Mouse (Mus musculus): ENCODE data around the gene Parp8. TPM values are rescaled to one million over a fixed set of nuclear protein-coding genes. Genes with fewer than 3 reads are reported as not detected.

Gene Parp8
- 0.92 and 1.3 TPM in 2 replicates for polyA plus RNA-seq (2012; rRNA removed)

DNA sequence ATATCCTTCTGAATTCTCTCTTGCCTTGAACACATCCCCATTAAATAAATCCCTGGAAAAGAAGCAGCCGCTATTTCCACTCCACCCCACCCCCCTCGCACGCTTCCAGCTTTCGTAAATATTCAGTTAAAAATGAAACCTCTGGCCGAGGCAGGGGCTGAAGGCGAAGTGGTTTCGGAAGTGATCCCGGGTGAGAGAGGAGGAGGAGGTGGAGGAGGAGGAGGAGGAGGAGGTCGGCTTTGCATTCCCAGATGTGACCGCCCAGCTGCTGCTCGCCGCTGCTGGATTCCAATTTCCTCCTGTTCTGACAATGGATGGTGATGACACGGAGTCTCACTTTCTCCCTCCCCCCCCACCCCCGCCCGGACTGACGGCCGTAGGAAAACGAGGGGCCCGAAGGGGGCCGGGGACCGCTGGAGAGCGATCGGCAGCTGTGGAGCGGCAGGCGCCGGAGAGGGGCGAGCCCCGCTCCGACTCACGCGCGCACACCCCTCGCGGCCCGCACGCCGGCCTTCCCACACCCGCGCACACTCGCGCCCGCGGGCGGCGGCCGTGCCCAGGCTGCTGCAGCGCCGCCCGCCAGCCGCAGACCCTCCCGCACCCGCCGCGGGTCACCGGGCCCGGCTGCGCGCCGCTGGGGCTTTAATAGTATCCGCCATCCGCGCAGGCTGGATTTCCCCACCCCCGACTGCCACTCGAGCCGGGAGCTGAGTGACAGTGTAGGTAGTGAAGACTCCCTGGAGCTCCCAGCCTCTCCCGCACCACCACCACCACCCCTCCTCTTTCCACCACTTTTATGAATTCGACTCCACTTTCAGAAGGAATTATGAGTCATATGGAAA is at the start of gene Parp8:
Parp8 (minus strand) TSS at position 312 of the 842 bp plus-strand sequence.

Other genes starting within 250 kb of the Parp8 start
- gene Emb, start 183.0 kb upstream of the Parp8 start, polyA plus RNA-seq (2012; rRNA removed) = 3.2 and 7.3 TPM in 2 replicates
- gene Gm17509, start 195.5 kb upstream of the Parp8 start, polyA plus RNA-seq (2012; rRNA removed) = not detected in 2 replicates

All from stomach, adult 2 months (tissue).